22 mouse cellular contexts compared by ENCODE assay signal in genomic region chr5:82125921-82126459, GRCm38 (mm10).
DNase-seq lines count a peak whose midpoint lies in the region; ATAC-seq and TF ChIP-seq lines count a peak whose summit lies in the region.
"Had no signal": no experiment of that assay in that cellular context is flagged by ENCODE, and none has a peak within 500 bp of the region (broad histone marks: within the 10 kb centered on the region; RNA-seq: fewer than 3 reads in every experiment).

No protein-coding gene starts in this region.

- no peaks in the 10 kb centered on the region for H3K9me3 ChIP-seq in hindbrain, postnatal 0 days (ENCODE audit: low read length)
- H3K9me3 ChIP-seq in hindbrain, embryonic 11.5 days (ENCODE audit: control insufficient read depth, low read length), result no peaks in the 10 kb centered on the region
- no peaks in the 10 kb centered on the region for H3K9me3 ChIP-seq in midbrain, embryonic 14.5 days (ENCODE audit: control insufficient read depth, low read length)
- H3K9me3 ChIP-seq: embryonic facial prominence, embryonic 15.5 days; forebrain, embryonic 10.5 days; forebrain, embryonic 15.5 days; G1E; heart, embryonic 10.5 days; hindbrain, embryonic 15.5 days had no signal

- peak; percentile 9 for DNase-seq in hindbrain, postnatal 0 days (ENCODE audit: low spot score)
- no peak for DNase-seq in hindbrain, embryonic 11.5 days (ENCODE audit: low spot score)
- peak; percentile 2 for DNase-seq in brain, adult 2 months (ENCODE audit: low read depth, low spot score)
- DNase-seq in midbrain, embryonic 14.5 days, result peak; percentile 46
- peak; percentile 14 for DNase-seq in retina, postnatal 1 day
- DNase-seq in embryo, embryonic 11 days, result no peak
- DNase-seq: adrenal gland, postnatal 10 days; cerebellum, adult 18-20 months; cerebellum, adult 9-11 months; gastrocnemius, postnatal 10 days; heart, adult 18-20 months; heart, postnatal 10 days; heart, postnatal 4 days had no signal

- WGBS in hindbrain, postnatal 0 days, result 44% methylated on average over 2 of the region's 2 CpGs
- 40% methylated on average over 2 of the region's 2 CpGs for WGBS in hindbrain, embryonic 11.5 days
- WGBS in midbrain, embryonic 14.5 days, result 25% methylated on average over 2 of the region's 2 CpGs

- H3K9ac ChIP-seq in hindbrain, postnatal 0 days (replicated peaks; ENCODE audit: low read length), result no peak overlapping the region
- H3K9ac ChIP-seq in hindbrain, embryonic 11.5 days (ENCODE audit: low read depth, low read length), result no peak overlapping the region
- H3K9ac ChIP-seq in midbrain, embryonic 14.5 days (replicated peaks; ENCODE audit: low read length), result no peak overlapping the region
- H3K9ac ChIP-seq: embryonic facial prominence, embryonic 15.5 days; forebrain, embryonic 15.5 days; hindbrain, embryonic 15.5 days had no signal

- no peak overlapping the region for H3K27ac ChIP-seq in hindbrain, postnatal 0 days
- H3K27ac ChIP-seq in hindbrain, embryonic 11.5 days (ENCODE audit: low read depth, low read length), result no peak overlapping the region
- H3K27ac ChIP-seq in midbrain, embryonic 14.5 days (replicated peaks; ENCODE audit: low read depth, low read length), result peak overlapping the region; percentile 41; the same call in 1 of the 2 replicates
- H3K27ac ChIP-seq: embryonic facial prominence, embryonic 15.5 days; forebrain, embryonic 10.5 days; forebrain, embryonic 15.5 days; heart, embryonic 10.5 days; hindbrain, embryonic 15.5 days had no signal

- no peaks in the 10 kb centered on the region for H3K4me1 ChIP-seq in hindbrain, postnatal 0 days (ENCODE audit: insufficient read depth, low read length)
- no peaks in the 10 kb centered on the region for H3K4me1 ChIP-seq in hindbrain, embryonic 11.5 days (replicated peaks; ENCODE audit: control insufficient read depth, insufficient read depth, low read length)
- H3K4me1 ChIP-seq in midbrain, embryonic 14.5 days (ENCODE audit: control insufficient read depth, insufficient read depth, low read length), result peaks cover 4% of the 10 kb centered on the region; the same call in 1 of the 2 replicates
- H3K4me1 ChIP-seq: embryonic facial prominence, embryonic 15.5 days; forebrain, embryonic 10.5 days; forebrain, embryonic 15.5 days; heart, embryonic 10.5 days; hindbrain, embryonic 15.5 days had no signal

- no peak for ATAC-seq in hindbrain, postnatal 0 days
- no peak for ATAC-seq in hindbrain, embryonic 11.5 days (ENCODE audit: low FRiP score)
- no peak for ATAC-seq in midbrain, embryonic 14.5 days (ENCODE audit: low FRiP score, low TSS enrichment)
- no peak for ATAC-seq in CD4-positive, CD25-positive, alpha-beta regulatory T cell, adult 4 months
- ATAC-seq: forebrain, embryonic 15.5 days; inflammation-experienced regulatory T-cells, adult 6 months had no signal

- H3K4me2 ChIP-seq in hindbrain, postnatal 0 days (ENCODE audit: low read depth, low read length), result no peak overlapping the region
- H3K4me2 ChIP-seq in hindbrain, embryonic 11.5 days (replicated peaks; ENCODE audit: low read depth, low read length), result no peak overlapping the region
- no peak overlapping the region for H3K4me2 ChIP-seq in midbrain, embryonic 14.5 days (ENCODE audit: low read length)
- H3K4me2 ChIP-seq: embryonic facial prominence, embryonic 15.5 days; forebrain, embryonic 15.5 days; hindbrain, embryonic 15.5 days had no signal

- H3K4me3 ChIP-seq in hindbrain, postnatal 0 days (ENCODE audit: low read length), result no peak overlapping the region
- no peak overlapping the region for H3K4me3 ChIP-seq in hindbrain, embryonic 11.5 days (ENCODE audit: low read depth, low read length)
- H3K4me3 ChIP-seq in midbrain, embryonic 14.5 days (replicated peaks; ENCODE audit: low read depth, low read length), result no peak overlapping the region
- H3K4me3 ChIP-seq: embryonic facial prominence, embryonic 15.5 days; erythroblast, embryonic 14.5 days; forebrain, embryonic 10.5 days; forebrain, embryonic 15.5 days; heart, embryonic 10.5 days; hindbrain, embryonic 15.5 days had no signal

- no peak for TF ChIP-seq CTCF in hindbrain, postnatal 0 days (IDR thresholded peaks at IDR 0.05; ENCODE audit: low read depth)

- no peaks in the 10 kb centered on the region for H3K36me3 ChIP-seq in hindbrain, postnatal 0 days (ENCODE audit: insufficient read depth, low read length)
- H3K36me3 ChIP-seq in hindbrain, embryonic 11.5 days (ENCODE audit: control insufficient read depth, insufficient read depth, low read length), result no peaks in the 10 kb centered on the region
- H3K36me3 ChIP-seq in midbrain, embryonic 14.5 days (ENCODE audit: control insufficient read depth, insufficient read depth, low read length), result no peaks in the 10 kb centered on the region
- H3K36me3 ChIP-seq: embryonic facial prominence, embryonic 15.5 days; forebrain, embryonic 10.5 days; forebrain, embryonic 15.5 days; G1E; heart, embryonic 10.5 days; hindbrain, embryonic 15.5 days had no signal

- H3K27me3 ChIP-seq in hindbrain, postnatal 0 days (ENCODE audit: insufficient read depth, low read length), result no peaks in the 10 kb centered on the region
- H3K27me3 ChIP-seq in hindbrain, embryonic 11.5 days (ENCODE audit: control insufficient read depth, insufficient read depth, low read length), result no peaks in the 10 kb centered on the region
- H3K27me3 ChIP-seq in midbrain, embryonic 14.5 days (ENCODE audit: control insufficient read depth, insufficient read depth, low read length), result no peaks in the 10 kb centered on the region
- H3K27me3 ChIP-seq: embryonic facial prominence, embryonic 15.5 days; forebrain, embryonic 15.5 days; hindbrain, embryonic 15.5 days had no signal

Comparison
In these comparisons a context has a peak if more than half of its experiments do, and no peak if none do; other contexts are left out.
1. DNase-seq: peak in hindbrain, postnatal 0 days (single experiment), brain, adult 2 months (single experiment), midbrain, embryonic 14.5 days (single experiment) and retina, postnatal 1 day (single experiment); none in hindbrain, embryonic 11.5 days (single experiment) and embryo, embryonic 11 days (single experiment).